Mouse (Mus musculus) lung, postnatal 14 days (tissue): ENCODE data around the gene Zglp1.
A peak's percentile ranks its signal among the peaks of the same experiment; 100 is the strongest.

Source experiments
- DNase-seq: peaks from one replicate; pipeline ENCODE4 v3.0.0; 2021

Gene Zglp1

GRCm38 (mm10) chr9:21067006-21067684, at the start of gene Zglp1:
Gene Zglp1 (minus strand): TSS chr9:21067093.
- DNase-seq, result no peak

- no peak for DNase-seq
These were observed 48.2 kb upstream of the Zglp1 start for GRCm38 (mm10) chr9:21115105-21115504.

GRCm38 (mm10) chr9:21114190-21114589, 47.3 kb upstream of the Zglp1 start:
- no peak for DNase-seq

GRCm38 (mm10) chr9:21113751-21114150, 46.9 kb upstream of the Zglp1 start:
- no peak for DNase-seq

- no peak for DNase-seq
These were observed 40.8 kb upstream of the Zglp1 start for GRCm38 (mm10) chr9:21107607-21108237.

- DNase-seq, result no peak
These were observed 39.1 kb upstream of the Zglp1 start for GRCm38 (mm10) chr9:21105760-21106564.

- DNase-seq, result no peak
These were observed 37.9 kb upstream of the Zglp1 start for GRCm38 (mm10) chr9:21104814-21105213.

- no peak for DNase-seq
These were observed 35.2 kb upstream of the Zglp1 start for GRCm38 (mm10) chr9:21102076-21102475.

GRCm38 (mm10) chr9:21100447-21101161, 33.7 kb upstream of the Zglp1 start:
- DNase-seq, result no peak

- no peak for DNase-seq
These were observed 30.9 kb upstream of the Zglp1 start for GRCm38 (mm10) chr9:21097793-21098192.

- no peak for DNase-seq
These were observed 29.1 kb upstream of the Zglp1 start for GRCm38 (mm10) chr9:21095958-21096357.

GRCm38 (mm10) chr9:21093423-21093822, 26.5 kb upstream of the Zglp1 start:
- DNase-seq, result no peak

GRCm38 (mm10) chr9:21091707-21092320, 24.9 kb upstream of the Zglp1 start, which contains the start of the genes Gm38431 and Raver1:
Gene Gm38431 (minus strand): TSS chr9:21091997.
Gene Raver1 (minus strand): TSS chr9:21092008.
- DNase-seq, result peak; percentile 97

GRCm38 (mm10) chr9:21090972-21091706, 24.2 kb upstream of the Zglp1 start:
- DNase-seq, result no peak

- DNase-seq, result no peak
These were observed 23.6 kb upstream of the Zglp1 start for GRCm38 (mm10) chr9:21090537-21090936.

GRCm38 (mm10) chr9:21083324-21083723, 16.4 kb upstream of the Zglp1 start:
- DNase-seq, result no peak

GRCm38 (mm10) chr9:21081127-21081526, 14.2 kb upstream of the Zglp1 start:
- DNase-seq, result no peak

- no peak for DNase-seq
These were observed 8.7 kb upstream of the Zglp1 start for GRCm38 (mm10) chr9:21075625-21076024.

- DNase-seq, result no peak
These were observed 7.3 kb upstream of the Zglp1 start for GRCm38 (mm10) chr9:21074173-21074572.

- DNase-seq, result peak; percentile 88
These were observed 6.3 kb upstream of the Zglp1 start, which contains the start of the genes Gm49373 and Fdx1l for GRCm38 (mm10) chr9:21073044-21073840. Gene Gm49373 (minus strand): TSS chr9:21073096. Gene Fdx1l (minus strand): TSS chr9:21073614.

- DNase-seq, result no peak
These were observed 5.7 kb upstream of the Zglp1 start for GRCm38 (mm10) chr9:21072641-21073040.
